Mouse (Mus musculus): ENCODE results near the gene Sdhd. TPM values are rescaled to one million over a fixed set of nuclear protein-coding genes. Genes with fewer than 3 reads are reported as not detected.

Sdhd gene
- polyA plus RNA-seq, 1 experiment from 2014 or later: 265 TPM

- H3K9ac ChIP-seq: no peak overlapping the region
- WGBS: 83% methylated on average over 10 of the region's 10 CpGs
- no peak overlapping the region for H3K27ac ChIP-seq (replicated peaks)
- H3K9me3 ChIP-seq: no peaks in the 10 kb centered on the region
- no peaks in the 10 kb centered on the region for H3K27me3 ChIP-seq
- no peaks in the 10 kb centered on the region for H3K4me1 ChIP-seq (replicated peaks)
- no peaks in the 10 kb centered on the region for H3K36me3 ChIP-seq
- no peak overlapping the region for H3K4me2 ChIP-seq
- no peak for ATAC-seq (ENCODE audit: low FRiP score, low read depth)
- no peak overlapping the region for H3K4me3 ChIP-seq
These were observed 33.8 kb downstream of the Sdhd start for GRCm38 (mm10) chr9:50569599-50570525.

DNA sequence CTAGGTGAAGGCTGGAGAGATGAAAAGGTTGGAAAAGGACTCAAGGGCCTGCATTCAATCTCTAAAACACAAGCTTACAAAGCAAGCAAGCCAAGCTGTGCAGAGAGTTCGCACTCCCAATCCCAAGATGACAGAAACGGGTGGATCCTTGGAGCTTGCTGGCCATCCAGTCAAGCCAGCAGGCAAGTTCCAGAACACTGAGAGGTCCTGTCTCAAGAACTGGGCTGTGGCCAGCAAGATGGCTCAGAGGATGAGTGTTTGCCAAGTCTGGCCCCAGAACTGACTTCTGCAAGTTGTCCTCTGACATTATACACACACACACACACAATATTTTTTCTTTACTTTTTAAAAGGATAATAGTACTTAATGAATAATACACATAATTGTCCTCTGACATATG lies 35.7 kb downstream of the Sdhd start:
- WGBS: 81% methylated on average over 2 of the region's 2 CpGs
- ATAC-seq (ENCODE audit: low FRiP score, low read depth): no peak

GRCm38 (mm10) chr9:50567372-50567771 lies 36.2 kb downstream of the Sdhd start:
- ATAC-seq (ENCODE audit: low FRiP score, low read depth): no peak
- no peaks in the 10 kb centered on the region for H3K27me3 ChIP-seq
- 90% methylated on average over 4 of the region's 4 CpGs for WGBS
- no peak overlapping the region for H3K27ac ChIP-seq (replicated peaks)
- H3K4me3 ChIP-seq: no peak overlapping the region
- no peak overlapping the region for H3K4me2 ChIP-seq
- H3K9me3 ChIP-seq: no peaks in the 10 kb centered on the region
- H3K36me3 ChIP-seq: no peaks in the 10 kb centered on the region
- no peak overlapping the region for H3K9ac ChIP-seq
- H3K4me1 ChIP-seq (replicated peaks): no peaks in the 10 kb centered on the region

More for the DNA sequence above, 35.7 kb downstream of the Sdhd start:
- no peaks in the 10 kb centered on the region for H3K27me3 ChIP-seq
- H3K4me2 ChIP-seq: no peak overlapping the region
- no peak overlapping the region for H3K9ac ChIP-seq
- no peak overlapping the region for H3K27ac ChIP-seq (replicated peaks)
- no peaks in the 10 kb centered on the region for H3K36me3 ChIP-seq
- no peaks in the 10 kb centered on the region for H3K9me3 ChIP-seq
- H3K4me3 ChIP-seq: no peak overlapping the region
- no peaks in the 10 kb centered on the region for H3K4me1 ChIP-seq (replicated peaks)

DNA sequence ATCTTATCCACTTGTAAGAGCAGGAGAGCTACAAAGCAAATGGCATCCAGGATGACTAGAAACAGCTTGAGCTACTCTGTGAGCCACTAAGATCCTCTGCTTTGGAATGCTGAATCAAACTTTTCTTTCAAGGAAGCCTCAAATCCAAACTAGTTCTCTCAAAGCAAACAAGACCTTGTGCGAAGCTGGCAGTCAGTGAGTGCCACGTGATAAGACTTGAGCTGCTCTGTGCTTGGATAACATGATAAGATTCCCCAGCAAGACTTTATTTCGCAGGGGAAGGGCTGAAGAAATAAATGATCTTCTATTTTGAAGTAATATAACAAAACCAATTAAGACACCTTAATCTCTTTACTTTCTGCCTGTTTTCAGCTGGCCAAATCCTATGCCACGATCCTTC lies 37.7 kb downstream of the Sdhd start:
- ATAC-seq (ENCODE audit: low FRiP score, low read depth): no peak
- Histone ChIP-seq H3K27ac (replicated peaks) (no peak overlapping the region), H3K36me3 (no peaks in the 10 kb centered on the region), H3K4me1 (replicated peaks) (no peaks in the 10 kb centered on the region), H3K4me2 (no peak overlapping the region), H3K9ac (no peak overlapping the region), H3K9me3 (no peaks in the 10 kb centered on the region), H3K4me3 (no peak overlapping the region), H3K27me3 (no peaks in the 10 kb centered on the region)
- 84% methylated on average over 4 of the region's 4 CpGs for WGBS

GRCm38 (mm10) chr9:50565173-50565572 lies 38.4 kb downstream of the Sdhd start:
- H3K36me3 ChIP-seq: no peaks in the 10 kb centered on the region
- no peaks in the 10 kb centered on the region for H3K9me3 ChIP-seq
- no peak for ATAC-seq (ENCODE audit: low FRiP score, low read depth)
- no peak overlapping the region for H3K4me2 ChIP-seq
- no peaks in the 10 kb centered on the region for H3K4me1 ChIP-seq (replicated peaks)
- no peaks in the 10 kb centered on the region for H3K27me3 ChIP-seq
- no peak overlapping the region for H3K27ac ChIP-seq (replicated peaks)
- WGBS: 76% methylated on average over 7 of the region's 7 CpGs
- no peak overlapping the region for H3K9ac ChIP-seq
- H3K4me3 ChIP-seq: no peak overlapping the region

DNA sequence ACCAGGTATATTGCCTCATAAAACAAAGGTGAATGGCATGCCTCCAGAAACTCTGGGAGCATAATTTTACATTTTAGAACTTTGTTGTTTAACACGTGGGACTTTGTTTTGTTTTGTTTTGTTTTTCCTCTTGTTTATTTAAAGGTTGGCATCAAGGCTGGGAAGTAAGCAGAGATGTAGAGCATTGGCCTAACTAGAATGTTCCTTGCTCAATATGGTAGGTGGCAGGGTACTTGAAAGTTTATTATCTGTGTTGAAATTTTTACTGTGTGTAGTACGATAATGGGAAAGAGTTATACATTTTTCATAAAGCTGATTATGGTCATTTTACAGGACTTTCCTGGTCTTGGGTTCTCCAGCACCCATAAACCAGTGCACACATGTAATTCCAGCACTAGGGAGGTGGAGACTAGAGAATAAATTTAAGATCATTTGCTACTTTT lies 41.7 kb downstream of the Sdhd start:
- Histone ChIP-seq H3K9me3 (no peaks in the 10 kb centered on the region), H3K4me2 (no peak overlapping the region), H3K27me3 (no peaks in the 10 kb centered on the region), H3K27ac (replicated peaks) (no peak overlapping the region), H3K4me3 (no peak overlapping the region), H3K9ac (no peak overlapping the region), H3K4me1 (replicated peaks) (no peaks in the 10 kb centered on the region), H3K36me3 (no peaks in the 10 kb centered on the region)
- WGBS: 87% methylated on average over 2 of the region's 2 CpGs
- ATAC-seq (ENCODE audit: low FRiP score, low read depth): no peak

GRCm38 (mm10) chr9:50561145-50561917 lies 42.3 kb downstream of the Sdhd start, which contains the start of gene Tex12:
TSS of gene Tex12 (minus strand) at chr9:50561325.
- Histone ChIP-seq H3K4me3 (no peak within 1 kb of the TSS), H3K9ac (no peak within 1 kb of the TSS), H3K4me1 (replicated peaks) (no peaks in the 10 kb centered on the region), H3K36me3 (no peaks in the 10 kb centered on the region), H3K9me3 (no peaks in the 10 kb centered on the region), H3K27ac (replicated peaks) (no peak within 1 kb of the TSS), H3K27me3 (no peaks in the 10 kb centered on the region), H3K4me2 (no peak within 1 kb of the TSS)
- no peak for ATAC-seq (ENCODE audit: low FRiP score, low read depth)
- WGBS: 87% methylated on average over 38 of the region's 38 CpGs

GRCm38 (mm10) chr9:50555094-50555446 lies 48.5 kb downstream of the Sdhd start, which contains the start of gene Bco2:
TSS of gene Bco2 (minus strand) at chr9:50555181.
- Histone ChIP-seq H3K36me3 (no peaks in the 10 kb centered on the region), H3K27ac (replicated peaks) (peak within 1 kb of the TSS; percentile 85), H3K4me1 (replicated peaks) (peaks cover 10% of the 10 kb centered on the region), H3K4me2 (peak within 1 kb of the TSS; percentile 52), H3K27me3 (no peaks in the 10 kb centered on the region), H3K9me3 (no peaks in the 10 kb centered on the region), H3K9ac (peak within 1 kb of the TSS; percentile 36), H3K4me3 (peak within 1 kb of the TSS; percentile 31)
- ATAC-seq (ENCODE audit: low FRiP score, low read depth): no peak
- 17% methylated on average over 2 of the region's 2 CpGs for WGBS

- Histone ChIP-seq H3K9ac (peak within 1 kb of the TSS; percentile 36), H3K9me3 (no peaks in the 10 kb centered on the region), H3K27ac (replicated peaks) (peak within 1 kb of the TSS; percentile 85), H3K36me3 (no peaks in the 10 kb centered on the region), H3K4me3 (peak within 1 kb of the TSS; percentile 31), H3K4me2 (peak within 1 kb of the TSS; percentile 52), H3K27me3 (no peaks in the 10 kb centered on the region), H3K4me1 (replicated peaks) (peaks cover 10% of the 10 kb centered on the region)
- WGBS: 23% methylated on average over 12 of the region's 12 CpGs
- peak; percentile 87 for ATAC-seq (ENCODE audit: low FRiP score, low read depth)
These were observed 49.1 kb downstream of the Sdhd start, which contains the start of gene Il18 for GRCm38 (mm10) chr9:50554241-50555093. TSS of gene Il18 (plus strand) at chr9:50554827.

DNA sequence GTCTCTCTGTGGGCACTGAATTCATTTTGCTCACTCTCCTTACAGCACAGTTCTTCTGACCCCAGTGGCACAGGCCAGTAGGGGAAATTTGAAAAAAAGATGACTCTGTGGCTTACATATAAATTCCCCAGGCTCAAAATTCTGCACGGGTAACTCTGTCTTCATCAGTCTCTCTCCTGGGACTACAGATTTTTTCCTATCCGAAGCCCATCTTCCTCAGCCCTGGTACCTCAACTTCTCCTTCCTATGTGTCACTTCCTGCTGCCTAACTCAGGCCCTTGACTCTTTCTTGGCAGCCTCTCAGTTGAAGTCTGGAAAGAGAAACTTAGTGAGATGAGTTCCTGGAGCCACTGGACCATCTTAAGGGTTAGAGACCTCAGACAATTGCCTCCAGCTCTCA lies 50.1 kb downstream of the Sdhd start:
- no peak overlapping the region for H3K4me2 ChIP-seq
- no peak overlapping the region for H3K9ac ChIP-seq
- H3K27me3 ChIP-seq: no peaks in the 10 kb centered on the region
- H3K4me1 ChIP-seq (replicated peaks): peaks cover 10% of the 10 kb centered on the region
- ATAC-seq (ENCODE audit: low FRiP score, low read depth): no peak
- no peak overlapping the region for H3K4me3 ChIP-seq
- no peaks in the 10 kb centered on the region for H3K36me3 ChIP-seq
- H3K27ac ChIP-seq (replicated peaks): no peak overlapping the region
- no peaks in the 10 kb centered on the region for H3K9me3 ChIP-seq
- WGBS: 86% methylated on average over 2 of the region's 2 CpGs

DNA sequence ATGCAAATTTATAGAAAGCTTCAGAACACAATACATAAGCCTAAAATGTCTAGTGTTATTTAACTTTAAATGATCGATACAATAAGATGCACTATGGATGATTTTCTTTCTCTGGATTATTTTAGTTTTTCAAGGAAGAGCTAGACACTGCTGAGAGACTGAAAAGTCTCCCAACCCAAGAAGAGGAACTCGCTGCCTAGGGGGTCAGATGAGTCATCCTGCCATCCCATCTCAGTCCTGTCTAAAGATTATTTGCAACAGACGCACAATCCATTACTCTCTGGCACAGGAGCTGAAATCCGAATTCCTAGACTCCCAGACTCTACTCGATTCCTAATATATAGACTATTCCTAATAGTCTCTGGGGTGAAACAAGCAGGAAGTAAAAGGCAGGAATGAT lies 51.4 kb downstream of the Sdhd start:
- 89% methylated on average over 5 of the region's 5 CpGs for WGBS
- Histone ChIP-seq H3K36me3 (no peaks in the 10 kb centered on the region), H3K4me2 (no peak overlapping the region), H3K27me3 (no peaks in the 10 kb centered on the region), H3K4me3 (no peak overlapping the region), H3K9ac (no peak overlapping the region), H3K9me3 (no peaks in the 10 kb centered on the region), H3K4me1 (replicated peaks) (peaks cover 10% of the 10 kb centered on the region), H3K27ac (replicated peaks) (no peak overlapping the region)
- ATAC-seq (ENCODE audit: low FRiP score, low read depth): no peak
